Mouse (Mus musculus) hindbrain, embryonic 12.5 days (tissue): ENCODE results near the gene Zfp652. TPM values are rescaled to one million over a fixed set of nuclear protein-coding genes. Genes with fewer than 3 reads are reported as not detected.

ENCODE experiments used
- ATAC-seq: fragments of 200-750 bp; cut with Nextera tagmentation; 2 replicates; pipeline ENCODE4 v1.8.0; 2017; ENCODE audit warnings: moderate TSS enrichment; ENCODE audit not compliant: low FRiP score
- H3K27ac ChIP-seq: fragments of 300-500 bp; sonication (generic); 2 replicates; pipeline ENCODE4 v1.5.1; 2016; ENCODE audit warnings: mild to moderate bottlenecking
- H3K27me3 ChIP-seq: fragments of 300-500 bp; sonication (generic); 2 replicates; pipeline ENCODE4 v1.6.1; 2016; ENCODE audit warnings: mild to moderate bottlenecking
- H3K36me3 ChIP-seq: fragments of 300-500 bp; sonication (generic); 2 replicates; pipeline ENCODE4 v1.6.1; 2016; ENCODE audit warnings: mild to moderate bottlenecking
- H3K4me1 ChIP-seq: fragments of 300-500 bp; sonication (generic); 2 replicates; pipeline ENCODE4 v1.6.1; 2016
- H3K4me2 ChIP-seq: fragments of 300-500 bp; sonication (generic); replicated peaks from 2 replicates; pipeline ENCODE4 v1.6.1; 2016; ENCODE audit warnings: mild to moderate bottlenecking
- H3K4me3 ChIP-seq: fragments of 300-500 bp; sonication (generic); 2 replicates; pipeline ENCODE4 v1.5.1; 2016; ENCODE audit warnings: mild to moderate bottlenecking
- H3K9ac ChIP-seq: fragments of 300-500 bp; sonication (generic); 2 replicates; pipeline ENCODE4 v1.6.1; 2016; ENCODE audit warnings: mild to moderate bottlenecking, moderate library complexity
- H3K9me3 ChIP-seq: fragments of 300-500 bp; sonication (generic); replicated peaks from 2 replicates; pipeline ENCODE4 v1.6.1; 2016; ENCODE audit warnings: mild to moderate bottlenecking
- WGBS: fragments of 180-500 bp; shearing (Covaris S2); methylation state at CpG from one replicate; pipeline ENCODE4 v1.1.7; 2016; 5-methylcytosine and 5-hydroxymethylcytosine counted together
- polyA plus RNA-seq: library from polyadenylated mRNA; unstranded; fragments of >200 nt; fragmentation: Nextera tagmentation; extraction: Ambion mirVana; gene quantifications from 2 replicates; pipeline ENCODE4 v1.2.1, GENCODE M21; 2016

Zfp652 gene
- polyA plus RNA-seq, 1 experiment from 2014 or later: 30.5 TPM

DNA sequence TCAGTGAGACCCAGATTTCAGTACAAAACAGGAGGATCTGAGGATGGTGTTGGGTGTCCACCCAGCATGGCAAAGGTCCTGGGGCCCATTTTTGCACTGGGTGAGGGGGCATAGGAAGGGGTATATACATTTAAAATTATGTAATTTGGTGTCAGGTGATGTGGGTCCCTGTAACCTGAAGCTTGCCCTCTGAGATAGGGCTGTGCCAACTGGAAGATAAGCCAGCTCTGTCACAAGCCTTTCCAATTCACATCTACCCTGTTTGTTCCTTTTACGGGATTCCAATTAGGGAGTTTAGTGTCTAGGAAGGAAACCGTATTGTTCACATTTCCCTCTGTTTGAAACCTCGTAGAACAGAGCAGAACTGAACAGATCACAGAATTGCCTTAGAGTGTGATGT, 60.8 kb downstream of the Zfp652 start:
- WGBS: 93% methylated on average over 3 of the region's 3 CpGs
- Histone ChIP-seq H3K4me1 (no peaks in the 10 kb centered on the region), H3K4me3 (no peak overlapping the region), H3K9ac (no peak overlapping the region), H3K27ac (no peak overlapping the region), H3K36me3 (peaks cover 5% of the 10 kb centered on the region; the same call in 1 of the 2 replicates), H3K27me3 (no peaks in the 10 kb centered on the region), H3K9me3 (no peaks in the 10 kb centered on the region), H3K4me2 (no peak overlapping the region)
- ATAC-seq: no peak

DNA sequence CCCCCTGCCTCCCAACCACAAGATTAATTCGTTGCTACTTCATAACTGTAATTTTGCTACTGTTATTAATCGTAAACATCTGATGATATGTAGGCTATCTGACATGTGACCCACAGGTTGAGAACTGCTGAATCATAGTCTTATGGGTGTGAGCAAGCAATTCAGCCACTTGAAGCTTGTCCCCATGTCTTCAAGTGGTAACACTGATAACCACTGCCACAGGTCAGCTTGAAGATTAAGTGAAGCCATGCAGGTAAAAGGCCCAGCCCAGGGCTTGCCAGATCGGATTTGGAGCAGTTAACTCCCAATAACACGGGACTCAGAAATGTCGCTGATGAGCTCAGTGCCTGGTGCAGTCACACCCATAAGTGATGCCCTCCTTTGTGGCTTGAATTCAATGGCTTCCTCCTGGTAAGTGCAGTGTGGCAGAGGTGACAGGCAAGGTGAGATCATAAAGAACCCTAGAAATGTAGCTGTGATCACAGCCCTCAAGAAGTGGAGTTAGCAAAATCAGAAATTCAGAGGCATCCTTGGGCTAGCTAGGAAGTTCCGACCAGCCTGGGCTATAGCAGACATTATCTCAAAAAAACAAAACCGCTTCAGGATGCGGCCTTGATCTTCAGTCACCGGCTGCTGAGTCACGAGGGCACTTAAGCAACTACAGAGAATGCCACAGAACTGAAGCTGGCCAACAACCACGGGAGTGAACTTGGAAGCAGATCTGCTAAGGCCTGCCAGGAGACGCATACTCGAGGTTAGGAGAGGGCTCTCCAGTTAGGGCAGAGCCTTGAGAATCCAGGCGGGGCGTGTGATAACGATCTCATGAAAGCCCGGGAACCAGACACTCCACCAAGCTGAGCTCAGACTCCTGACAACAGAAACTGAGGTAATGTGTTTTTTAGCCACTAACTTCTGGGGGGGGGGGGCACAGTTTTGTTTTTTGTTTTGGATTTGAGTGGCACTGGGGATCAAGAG, 65.1 kb downstream of the Zfp652 start:
- H3K36me3 ChIP-seq: no peaks in the 10 kb centered on the region; the same call in 1 of the 2 replicates
- H3K9me3 ChIP-seq: no peaks in the 10 kb centered on the region
- 85% methylated on average over 17 of the region's 17 CpGs for WGBS
- no peaks in the 10 kb centered on the region for H3K27me3 ChIP-seq
- no peak overlapping the region for H3K9ac ChIP-seq
- no peaks in the 10 kb centered on the region for H3K4me1 ChIP-seq
- ATAC-seq: no peak
- no peak overlapping the region for H3K4me2 ChIP-seq
- no peak overlapping the region for H3K27ac ChIP-seq
- no peak overlapping the region for H3K4me3 ChIP-seq

DNA sequence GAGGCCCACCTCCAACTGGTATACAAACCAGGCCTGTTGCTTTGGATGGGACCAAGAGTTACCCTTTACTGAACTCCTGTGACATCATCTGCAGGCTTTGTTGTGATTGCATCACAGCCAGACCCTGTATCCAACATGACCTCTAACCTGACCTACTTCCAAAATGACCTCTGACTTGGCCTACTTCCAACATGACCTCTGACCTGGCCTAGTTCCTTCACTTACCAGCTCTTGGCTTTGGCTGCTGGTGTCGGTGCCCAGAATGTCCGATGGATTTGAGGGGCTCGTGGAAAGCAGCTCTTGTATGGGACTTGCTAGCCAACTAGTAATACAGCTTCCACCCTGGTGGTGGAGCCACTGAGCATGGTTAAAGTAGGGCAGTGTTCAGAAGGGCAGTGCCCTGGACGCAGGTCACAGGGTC, 66.4 kb downstream of the Zfp652 start:
- no peak for ATAC-seq
- H3K27me3 ChIP-seq: no peaks in the 10 kb centered on the region
- WGBS: 78% methylated on average over 4 of the region's 4 CpGs
- no peak overlapping the region for H3K4me2 ChIP-seq
- H3K9ac ChIP-seq: no peak overlapping the region
- H3K4me1 ChIP-seq: no peaks in the 10 kb centered on the region
- no peaks in the 10 kb centered on the region for H3K9me3 ChIP-seq
- no peak overlapping the region for H3K4me3 ChIP-seq
- no peak overlapping the region for H3K27ac ChIP-seq
- H3K36me3 ChIP-seq: no peaks in the 10 kb centered on the region; the same call in 1 of the 2 replicates

DNA sequence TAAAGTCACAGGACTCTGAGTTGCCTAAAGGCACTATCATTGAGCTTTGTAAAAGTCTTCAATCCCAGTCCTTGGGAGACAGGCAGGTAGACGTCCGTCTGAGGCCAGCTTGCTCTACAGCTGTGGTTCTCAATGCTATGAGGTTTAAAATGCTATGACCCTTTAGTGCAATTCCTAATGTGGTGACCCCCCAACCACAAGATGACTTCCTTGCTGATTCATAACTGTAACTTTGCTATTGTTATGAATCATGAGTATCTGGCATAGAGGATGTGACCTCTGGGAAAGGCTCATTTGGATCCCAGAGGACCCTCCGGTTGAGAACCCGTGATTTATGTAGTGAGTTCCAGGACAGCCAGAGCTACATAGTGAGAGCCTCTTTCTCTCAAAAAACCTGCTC, 66.9 kb downstream of the Zfp652 start:
- no peak overlapping the region for H3K9ac ChIP-seq
- no peak for ATAC-seq
- H3K4me2 ChIP-seq: no peak overlapping the region
- H3K27me3 ChIP-seq: no peaks in the 10 kb centered on the region
- 88% methylated on average over 4 of the region's 4 CpGs for WGBS
- no peaks in the 10 kb centered on the region for H3K9me3 ChIP-seq
- H3K27ac ChIP-seq: no peak overlapping the region
- no peak overlapping the region for H3K4me3 ChIP-seq
- no peaks in the 10 kb centered on the region; the same call in 1 of the 2 replicates for H3K36me3 ChIP-seq
- H3K4me1 ChIP-seq: no peaks in the 10 kb centered on the region

DNA sequence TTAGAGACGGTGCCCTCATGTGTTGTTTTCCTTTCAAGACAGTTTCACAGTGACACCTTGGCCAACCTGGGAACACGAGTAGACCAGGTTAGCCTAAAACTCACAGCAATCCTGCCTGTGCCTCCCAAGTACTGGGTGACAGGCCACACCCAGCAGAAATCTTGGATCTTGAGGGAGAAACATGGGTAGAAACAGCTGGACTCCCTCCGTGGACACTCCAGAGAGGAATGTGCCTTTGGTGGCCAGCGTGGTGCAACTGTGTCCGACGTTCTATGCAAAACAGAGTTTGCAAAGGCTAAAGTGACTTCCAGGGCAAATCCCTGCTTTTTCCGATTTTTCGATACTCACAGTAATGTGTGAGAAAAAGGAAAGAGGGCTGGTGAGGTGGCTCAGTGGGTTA, 68.0 kb downstream of the Zfp652 start:
- no peaks in the 10 kb centered on the region for H3K27me3 ChIP-seq
- H3K9ac ChIP-seq: no peak overlapping the region
- WGBS: 96% methylated on average over 8 of the region's 8 CpGs
- H3K4me3 ChIP-seq: no peak overlapping the region
- H3K9me3 ChIP-seq: no peaks in the 10 kb centered on the region
- no peak overlapping the region for H3K4me2 ChIP-seq
- H3K27ac ChIP-seq: no peak overlapping the region
- no peak for ATAC-seq
- no peaks in the 10 kb centered on the region for H3K4me1 ChIP-seq
- no peaks in the 10 kb centered on the region; the same call in 1 of the 2 replicates for H3K36me3 ChIP-seq

DNA sequence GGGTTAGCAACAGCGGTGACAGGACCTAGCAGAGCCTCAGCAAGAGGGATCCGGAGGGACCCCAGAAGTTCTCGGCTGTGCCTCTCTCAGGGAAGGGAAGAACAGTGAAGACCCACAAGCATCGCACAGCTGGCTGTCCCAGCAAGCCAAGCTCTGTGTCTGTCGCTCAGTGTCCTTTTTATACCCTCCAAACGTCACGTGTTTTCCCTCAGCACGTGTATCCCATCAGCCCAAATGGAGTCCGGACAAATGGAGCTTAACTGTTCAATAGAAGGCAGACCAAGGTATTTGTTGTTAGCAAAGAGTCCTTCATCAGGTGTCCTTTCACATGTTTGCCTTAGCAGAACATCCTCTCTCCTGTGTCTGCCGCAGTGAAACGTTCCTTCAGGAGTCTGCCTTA, 69.1 kb downstream of the Zfp652 start:
- Histone ChIP-seq H3K9me3 (no peaks in the 10 kb centered on the region), H3K36me3 (no peaks in the 10 kb centered on the region), H3K4me1 (no peaks in the 10 kb centered on the region), H3K27ac (no peak overlapping the region), H3K4me2 (no peak overlapping the region), H3K9ac (no peak overlapping the region), H3K27me3 (no peaks in the 10 kb centered on the region), H3K4me3 (no peak overlapping the region)
- no peak for ATAC-seq
- WGBS: 83% methylated on average over 11 of the region's 11 CpGs

DNA sequence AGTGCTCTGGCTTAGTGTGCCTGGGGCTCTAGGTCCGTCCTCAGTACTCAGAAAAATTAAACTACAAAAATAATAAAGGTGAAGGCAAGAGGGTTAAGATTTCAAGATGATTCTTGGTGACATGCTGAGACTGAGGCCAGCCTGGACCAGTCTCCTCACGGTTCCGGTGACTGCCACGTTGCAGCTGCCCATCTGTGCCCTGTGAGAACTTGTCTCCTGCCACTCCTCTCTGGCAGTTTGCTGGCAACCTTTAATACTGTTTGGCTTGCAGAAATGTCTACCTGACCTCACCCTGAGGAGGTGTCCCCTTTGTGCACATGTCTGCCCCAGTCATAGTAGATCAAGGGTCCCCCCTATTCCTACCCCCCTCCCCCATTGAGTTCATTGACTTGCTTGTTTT, 71.0 kb downstream of the Zfp652 start:
- Histone ChIP-seq H3K9me3 (no peaks in the 10 kb centered on the region), H3K4me2 (no peak overlapping the region), H3K9ac (no peak overlapping the region), H3K4me3 (no peak overlapping the region), H3K36me3 (no peaks in the 10 kb centered on the region), H3K27ac (no peak overlapping the region), H3K27me3 (no peaks in the 10 kb centered on the region), H3K4me1 (no peaks in the 10 kb centered on the region)
- no peak for ATAC-seq
- WGBS: 80% methylated on average over 4 of the region's 4 CpGs

DNA sequence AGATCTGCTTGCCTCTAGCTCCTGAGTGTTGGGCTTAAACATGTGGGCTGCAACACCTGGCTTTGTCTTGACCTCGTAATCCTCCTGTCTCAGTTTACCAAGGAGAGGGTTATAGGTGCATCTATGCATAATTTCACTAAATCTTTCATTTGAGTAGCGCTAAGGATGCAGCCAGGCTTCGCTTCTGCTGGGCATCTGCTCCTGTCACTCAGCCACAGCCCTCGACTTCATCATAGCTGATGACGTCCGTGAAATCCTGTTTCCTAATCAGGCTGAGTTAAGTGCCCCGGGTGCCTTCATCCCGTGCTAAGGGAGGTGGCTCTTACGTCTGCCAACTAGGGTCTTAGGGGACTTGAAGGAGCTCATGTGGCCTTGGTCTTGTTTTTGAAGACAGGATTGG, 71.5 kb downstream of the Zfp652 start:
- H3K27ac ChIP-seq: no peak overlapping the region
- H3K4me1 ChIP-seq: no peaks in the 10 kb centered on the region
- no peak overlapping the region for H3K4me3 ChIP-seq
- ATAC-seq: no peak
- no peaks in the 10 kb centered on the region for H3K9me3 ChIP-seq
- 82% methylated on average over 9 of the region's 9 CpGs for WGBS
- H3K36me3 ChIP-seq: no peaks in the 10 kb centered on the region
- H3K27me3 ChIP-seq: no peaks in the 10 kb centered on the region
- no peak overlapping the region for H3K4me2 ChIP-seq
- H3K9ac ChIP-seq: no peak overlapping the region

DNA sequence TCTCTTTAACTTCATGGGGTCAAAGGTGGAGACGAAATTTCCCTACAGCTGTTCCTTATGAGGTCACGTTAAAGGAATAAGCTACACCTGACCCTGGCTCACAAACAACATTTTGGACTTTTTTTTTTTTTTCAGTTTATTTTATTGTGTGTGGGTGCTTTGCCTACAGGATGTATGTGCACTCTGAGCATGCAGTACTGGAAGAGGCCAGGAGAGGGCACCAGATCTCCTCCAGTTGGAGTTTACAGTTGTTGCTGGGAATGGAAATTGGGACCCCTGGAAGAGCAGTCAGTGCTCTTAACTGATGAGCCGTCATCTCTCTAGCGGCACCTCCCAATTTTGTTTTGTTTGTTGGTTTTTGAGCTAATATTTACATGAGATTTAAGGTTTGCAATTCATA, 73.2 kb downstream of the Zfp652 start:
- Histone ChIP-seq H3K9ac (no peak overlapping the region), H3K4me3 (no peak overlapping the region), H3K4me1 (no peaks in the 10 kb centered on the region), H3K4me2 (no peak overlapping the region), H3K36me3 (no peaks in the 10 kb centered on the region), H3K27ac (no peak overlapping the region), H3K9me3 (no peaks in the 10 kb centered on the region), H3K27me3 (no peaks in the 10 kb centered on the region)
- no peak for ATAC-seq
- WGBS: 93% methylated on average over 4 of the region's 4 CpGs

DNA sequence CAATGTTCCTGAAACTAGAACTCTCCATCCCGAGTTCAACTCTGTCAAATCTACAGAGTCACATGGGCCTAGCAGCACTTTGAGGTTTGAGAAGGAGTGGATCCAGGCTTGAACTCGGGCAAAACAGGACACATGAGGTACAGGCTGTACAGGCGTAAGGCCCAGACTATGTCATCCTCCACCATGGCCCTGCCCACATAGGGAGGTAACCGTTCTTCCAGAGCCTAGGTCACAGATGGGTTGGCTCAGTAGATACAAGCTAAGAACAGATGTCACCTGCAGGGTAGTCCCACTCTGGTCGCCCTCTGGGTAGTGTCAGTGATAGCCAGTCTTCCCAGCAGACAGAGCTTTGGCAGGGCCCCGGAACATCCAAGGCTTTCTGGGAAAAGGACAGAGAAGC, 74.0 kb downstream of the Zfp652 start:
- WGBS: 89% methylated on average over 6 of the region's 6 CpGs
- Histone ChIP-seq H3K4me3 (no peak overlapping the region), H3K27me3 (no peaks in the 10 kb centered on the region), H3K4me2 (no peak overlapping the region), H3K4me1 (no peaks in the 10 kb centered on the region), H3K36me3 (no peaks in the 10 kb centered on the region), H3K9me3 (no peaks in the 10 kb centered on the region), H3K9ac (no peak overlapping the region), H3K27ac (no peak overlapping the region)
- ATAC-seq: no peak

DNA sequence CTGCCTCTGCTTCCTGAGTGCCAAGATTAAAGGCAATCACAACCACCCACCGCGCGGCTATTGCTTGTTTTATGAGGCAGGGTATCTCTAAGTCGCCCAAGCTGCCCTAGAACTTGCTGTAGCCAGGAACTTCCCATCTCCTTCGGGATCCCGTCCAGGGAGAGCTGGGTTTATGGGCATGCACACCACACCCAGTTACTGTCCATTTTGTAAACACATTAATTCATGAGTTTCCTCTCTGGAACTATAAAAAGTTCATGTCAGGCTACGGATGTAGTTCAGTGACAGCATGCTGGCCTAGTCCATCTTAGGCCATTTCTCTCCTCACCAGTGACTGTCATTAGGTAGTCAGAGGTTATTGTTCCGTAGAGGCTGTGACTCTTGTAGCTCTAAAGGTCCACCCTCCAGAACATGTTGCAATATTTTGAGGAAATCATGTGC, 77.0 kb downstream of the Zfp652 start:
- Histone ChIP-seq H3K4me3 (no peak overlapping the region), H3K9ac (no peak overlapping the region), H3K27me3 (no peaks in the 10 kb centered on the region), H3K4me2 (no peak overlapping the region), H3K4me1 (no peaks in the 10 kb centered on the region), H3K36me3 (no peaks in the 10 kb centered on the region), H3K27ac (no peak overlapping the region), H3K9me3 (no peaks in the 10 kb centered on the region)
- 91% methylated on average over 8 of the region's 8 CpGs for WGBS
- ATAC-seq: no peak

DNA sequence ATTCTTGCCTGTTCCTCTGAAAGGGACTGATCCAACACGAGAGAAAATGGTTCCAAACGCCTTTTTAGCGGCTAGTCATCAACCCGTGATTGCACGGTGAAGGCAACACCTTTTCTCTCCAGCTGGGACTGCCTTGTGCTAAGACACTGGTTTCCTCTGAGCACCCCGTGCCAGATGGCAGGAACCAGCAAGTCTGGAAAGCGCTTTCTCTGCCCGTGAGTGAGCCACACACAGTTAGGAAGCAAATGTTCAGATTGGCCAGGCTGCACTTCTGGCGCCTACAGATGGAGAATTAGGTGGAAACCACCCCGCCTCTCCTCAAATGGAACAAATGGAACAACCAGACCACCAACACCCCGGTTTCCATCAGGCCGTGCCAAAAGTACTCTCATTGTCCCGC, 79.3 kb downstream of the Zfp652 start:
- Histone ChIP-seq H3K36me3 (no peaks in the 10 kb centered on the region), H3K4me3 (no peak overlapping the region), H3K27me3 (peaks cover 14% of the 10 kb centered on the region), H3K4me2 (no peak overlapping the region), H3K9me3 (no peaks in the 10 kb centered on the region), H3K4me1 (peaks cover 7% of the 10 kb centered on the region), H3K9ac (no peak overlapping the region), H3K27ac (no peak overlapping the region)
- ATAC-seq: no peak
- WGBS: 88% methylated on average over 13 of the region's 13 CpGs

DNA sequence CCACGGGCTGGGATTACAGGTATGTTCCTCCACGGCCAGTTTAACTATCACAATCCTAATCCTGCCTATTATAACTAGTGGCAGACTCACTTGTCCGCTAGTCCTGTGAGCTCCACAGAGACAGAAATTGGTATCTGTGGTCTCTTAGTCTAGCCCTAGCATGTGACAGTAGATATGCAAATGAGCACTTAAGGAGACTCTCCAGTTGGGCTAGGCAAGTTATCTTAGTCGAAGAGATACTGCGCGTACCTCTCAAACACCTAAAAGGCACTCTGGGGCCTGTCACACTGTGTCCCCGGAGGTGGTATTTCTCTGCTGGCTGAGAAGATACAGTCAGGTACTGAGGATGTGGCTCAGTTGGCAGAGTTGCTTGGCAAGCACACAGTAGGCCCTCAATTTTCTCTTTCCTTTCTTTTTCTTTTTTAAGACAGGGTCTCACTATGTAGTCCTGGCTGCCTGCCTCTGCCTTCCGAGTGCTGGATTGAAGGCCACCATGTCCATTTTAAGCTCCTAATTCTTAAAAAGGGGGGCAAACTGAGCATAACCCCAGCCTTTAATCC, 80.6 kb downstream of the Zfp652 start:
- no peak for ATAC-seq
- H3K4me2 ChIP-seq: no peak overlapping the region
- no peaks in the 10 kb centered on the region for H3K9me3 ChIP-seq
- H3K27ac ChIP-seq: no peak overlapping the region
- no peaks in the 10 kb centered on the region for H3K36me3 ChIP-seq
- peaks cover 23% of the 10 kb centered on the region for H3K27me3 ChIP-seq
- WGBS: 86% methylated on average over 8 of the region's 8 CpGs
- H3K4me1 ChIP-seq: peaks cover 11% of the 10 kb centered on the region
- no peak overlapping the region for H3K9ac ChIP-seq
- H3K4me3 ChIP-seq: no peak overlapping the region
